Mouse (Mus musculus) spleen, adult 2 months (tissue): ENCODE results near the gene Vmn1r188. TPM values are rescaled to one million over a fixed set of nuclear protein-coding genes. Genes with fewer than 3 reads are reported as not detected.
A peak's percentile ranks its signal among the peaks of the same experiment; 100 is the strongest.
"Not testable (repeated sequence)": the region's sequence is repeated elsewhere in the genome, so short reads cannot be mapped to it uniquely, and the experiment has no call there.

Experiments used
- DNase-seq, 2 experiments: peaks; one replicate each; pipeline versions ENCODE4 v3.0.0 to v3.0.0-alpha.2; 2012 to 2021; ENCODE audit warnings: low spot score in 2 of 2, low read depth in 1 of 2
- H3K27ac ChIP-seq: fragments of 200-500 bp; 2 replicates; pipeline ENCODE4 v1.5.1; 2012; ENCODE audit warnings: low read length, inconsistent platforms; ENCODE audit not compliant: insufficient read depth
- H3K27me3 ChIP-seq: fragments of 200-500 bp; 2 replicates; pipeline ENCODE4 v1.6.1; 2012; ENCODE audit warnings: mild to moderate bottlenecking, moderate library complexity, low read length, inconsistent platforms; ENCODE audit not compliant: control insufficient read depth, insufficient read depth
- H3K36me3 ChIP-seq: fragments of 200-500 bp; 2 replicates; pipeline ENCODE4 v1.6.1; 2012; ENCODE audit warnings: mild to moderate bottlenecking, low read length, inconsistent platforms; ENCODE audit not compliant: control insufficient read depth, insufficient read depth
- H3K4me1 ChIP-seq: fragments of 200-500 bp; 2 replicates; pipeline ENCODE4 v1.6.1; 2011; ENCODE audit warnings: inconsistent platforms; ENCODE audit not compliant: control insufficient read depth, insufficient read depth, insufficient read length
- H3K4me3 ChIP-seq: fragments of 200-500 bp; 2 replicates; pipeline ENCODE4 v1.5.1; 2011; ENCODE audit warnings: mild to moderate bottlenecking, inconsistent platforms; ENCODE audit not compliant: insufficient read depth, insufficient read length; ENCODE audit errors: extremely low read depth
- CTCF ChIP-seq: fragments of 200-500 bp; IDR thresholded peaks from 2 replicates; pipeline ENCODE4 v1.5.1; 2011; ENCODE audit warnings: mild to moderate bottlenecking, inconsistent platforms; ENCODE audit not compliant: insufficient read depth, insufficient read length, insufficient replicate concordance; ENCODE audit errors: extremely low read depth
- POLR2A ChIP-seq: fragments of 200-500 bp; IDR thresholded peaks from 2 replicates; pipeline ENCODE4 v1.6.1; 2011; ENCODE audit warnings: low read depth, low read length, inconsistent platforms
- WGBS: fragments of 180-500 bp; shearing (Covaris S2); methylation state at CpG from one replicate; pipeline ENCODE4 v1.1.7; 2018; 5-methylcytosine and 5-hydroxymethylcytosine counted together
- polyA plus RNA-seq: library from polyadenylated mRNA; depleted of rRNA; stranded (reverse); fragments of >200 nt; gene quantifications from 2 replicates; pipeline ENCODE4 v1.2.3, GENCODE M21; 2012

Vmn1r188 gene
- polyA plus RNA-seq, 1 experiment: not detected

DNA sequence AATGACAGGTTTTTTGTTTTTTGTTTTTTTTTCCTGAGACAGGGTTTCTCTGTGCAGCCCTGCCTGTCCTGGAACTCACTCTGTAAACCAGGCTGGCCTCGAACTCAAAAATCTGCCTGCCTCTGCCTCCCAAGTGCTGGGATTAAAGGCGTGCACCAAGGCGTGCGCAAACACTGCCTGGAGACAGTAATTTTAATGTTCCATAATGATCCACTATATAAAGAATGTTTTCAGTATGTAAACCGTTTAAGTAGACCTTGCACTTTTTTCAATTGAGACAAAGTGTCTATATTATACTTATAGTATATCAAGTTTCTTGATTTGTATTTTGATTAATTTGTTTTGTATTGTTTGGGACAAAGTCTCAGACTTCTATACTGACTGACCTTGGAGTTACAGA, 44.9 kb upstream of the Vmn1r188 start:
- no peak overlapping the region for H3K4me3 ChIP-seq
- no peaks in the 10 kb centered on the region for H3K27me3 ChIP-seq
- no peaks in the 10 kb centered on the region for H3K36me3 ChIP-seq
- TF ChIP-seq CTCF (no peak), POLR2A (no peak)
- no peak for DNase-seq
- H3K4me1 ChIP-seq: peaks cover 3% of the 10 kb centered on the region; the same call in 1 of the 2 replicates
- no peak overlapping the region for H3K27ac ChIP-seq
- WGBS: 88% methylated on average over 5 of the region's 5 CpGs

DNA sequence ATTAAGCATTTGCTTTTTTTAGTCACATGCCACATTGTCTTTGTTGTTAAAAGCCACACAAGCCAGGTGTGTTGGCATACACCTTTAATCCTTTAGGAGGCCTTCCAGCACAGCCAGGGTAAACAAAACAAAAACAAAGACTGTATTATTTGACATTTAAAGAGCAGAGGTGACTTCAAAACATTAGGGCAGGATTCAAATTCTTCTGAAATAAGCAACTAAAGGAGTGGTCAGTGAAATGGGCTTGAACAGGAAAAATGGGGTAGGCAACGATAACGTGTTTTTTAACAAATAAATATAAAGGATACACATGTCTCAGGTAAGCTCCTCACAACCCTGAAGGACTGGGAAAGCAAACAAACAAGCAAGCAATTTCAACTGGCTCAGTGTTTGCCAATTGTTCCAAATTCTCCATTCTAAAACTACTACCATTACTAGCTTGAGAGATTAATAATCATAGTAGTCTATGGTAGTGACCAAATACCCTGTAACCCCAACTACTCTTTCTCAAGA, 44.2 kb upstream of the Vmn1r188 start:
- no peak for DNase-seq
- Histone ChIP-seq H3K27ac (peak overlapping the region; percentile 91), H3K27me3 (no peaks in the 10 kb centered on the region), H3K4me3 (no peak overlapping the region), H3K4me1 (peaks cover under 1% of the 10 kb centered on the region; the same call in 1 of the 2 replicates), H3K36me3 (no peaks in the 10 kb centered on the region)
- WGBS: 14% methylated on average over 2 of the region's 2 CpGs
- no peak for TF ChIP-seq POLR2A
- no peak for TF ChIP-seq CTCF

DNA sequence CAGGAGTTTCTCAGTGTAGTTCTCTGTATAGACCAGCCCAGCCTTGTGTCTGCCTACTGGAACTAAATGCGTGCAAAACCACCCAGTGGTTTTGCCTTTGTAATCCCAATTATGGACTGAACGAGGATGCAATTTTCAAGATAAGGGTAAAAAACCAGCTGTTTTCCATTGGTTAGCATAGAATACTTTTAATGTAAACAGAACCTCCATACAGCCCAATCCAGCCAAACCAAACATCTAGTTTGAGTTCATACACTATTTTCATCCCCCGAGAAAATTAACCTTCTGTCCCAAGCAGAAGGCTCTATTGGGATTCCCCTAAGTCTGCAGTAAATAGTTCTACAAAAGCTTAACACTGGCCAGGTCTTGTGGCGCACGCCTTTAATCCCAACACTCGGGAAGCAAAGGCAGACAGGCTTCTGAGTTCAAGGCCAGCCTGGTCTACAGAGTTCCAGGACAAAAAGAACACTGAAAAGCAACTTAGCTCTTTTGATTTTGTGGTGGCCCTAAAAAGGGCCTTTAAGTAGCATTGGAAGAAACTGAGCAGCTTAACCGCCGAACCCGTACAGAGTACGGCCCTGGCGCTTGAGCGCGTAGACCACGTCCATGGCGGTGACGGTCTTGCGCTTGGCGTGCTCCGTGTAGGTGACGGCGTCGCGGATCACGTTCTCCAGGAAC, 43.6 kb upstream of the Vmn1r188 start:
- WGBS: under 1% methylated on average over 24 of the region's 24 CpGs
- TF ChIP-seq POLR2A (no peak), CTCF (no peak)

DNA sequence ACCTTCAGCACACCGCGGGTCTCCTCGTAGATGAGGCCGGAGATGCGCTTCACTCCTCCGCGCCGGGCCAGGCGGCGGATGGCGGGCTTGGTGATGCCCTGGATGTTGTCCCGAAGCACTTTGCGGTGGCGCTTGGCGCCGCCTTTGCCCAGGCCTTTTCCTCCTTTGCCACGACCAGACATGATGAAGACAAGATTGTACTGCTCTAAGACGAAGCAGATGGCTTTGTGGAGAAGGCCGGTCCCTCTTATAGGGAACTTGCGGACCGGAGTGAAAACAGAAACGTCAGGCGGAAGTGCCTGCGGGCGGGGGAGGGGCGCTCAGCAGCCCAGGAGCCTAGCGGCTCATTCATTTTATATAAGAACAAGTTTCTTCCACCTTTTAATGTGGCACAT, 43.1 kb upstream of the Vmn1r188 start, which contains the start of gene Hist1h4i:
Gene Hist1h4i, minus strand, starts transcription at position 221 of the 395 bp plus-strand sequence.
- under 1% methylated on average over 27 of the region's 27 CpGs for WGBS
- H3K4me3 ChIP-seq: peak within 1 kb of the TSS; percentile 58
- TF ChIP-seq POLR2A: peak; percentile 97
- H3K27ac ChIP-seq: peak within 1 kb of the TSS; percentile 91
- not testable (repeated sequence) for H3K36me3 ChIP-seq, H3K4me1 ChIP-seq, H3K27me3 ChIP-seq
- DNase-seq: peak; percentile 91 to 95

More for the DNA sequence above, 43.6 kb upstream of the Vmn1r188 start:
- Histone ChIP-seq H3K4me1 (no peaks in the 10 kb centered on the region; the same call in 1 of the 2 replicates), H3K4me3 (peak overlapping the region; percentile 58), H3K27ac (peak overlapping the region; percentile 91), H3K36me3 (no peaks in the 10 kb centered on the region), H3K27me3 (no peaks in the 10 kb centered on the region)
- no peak for DNase-seq

DNA sequence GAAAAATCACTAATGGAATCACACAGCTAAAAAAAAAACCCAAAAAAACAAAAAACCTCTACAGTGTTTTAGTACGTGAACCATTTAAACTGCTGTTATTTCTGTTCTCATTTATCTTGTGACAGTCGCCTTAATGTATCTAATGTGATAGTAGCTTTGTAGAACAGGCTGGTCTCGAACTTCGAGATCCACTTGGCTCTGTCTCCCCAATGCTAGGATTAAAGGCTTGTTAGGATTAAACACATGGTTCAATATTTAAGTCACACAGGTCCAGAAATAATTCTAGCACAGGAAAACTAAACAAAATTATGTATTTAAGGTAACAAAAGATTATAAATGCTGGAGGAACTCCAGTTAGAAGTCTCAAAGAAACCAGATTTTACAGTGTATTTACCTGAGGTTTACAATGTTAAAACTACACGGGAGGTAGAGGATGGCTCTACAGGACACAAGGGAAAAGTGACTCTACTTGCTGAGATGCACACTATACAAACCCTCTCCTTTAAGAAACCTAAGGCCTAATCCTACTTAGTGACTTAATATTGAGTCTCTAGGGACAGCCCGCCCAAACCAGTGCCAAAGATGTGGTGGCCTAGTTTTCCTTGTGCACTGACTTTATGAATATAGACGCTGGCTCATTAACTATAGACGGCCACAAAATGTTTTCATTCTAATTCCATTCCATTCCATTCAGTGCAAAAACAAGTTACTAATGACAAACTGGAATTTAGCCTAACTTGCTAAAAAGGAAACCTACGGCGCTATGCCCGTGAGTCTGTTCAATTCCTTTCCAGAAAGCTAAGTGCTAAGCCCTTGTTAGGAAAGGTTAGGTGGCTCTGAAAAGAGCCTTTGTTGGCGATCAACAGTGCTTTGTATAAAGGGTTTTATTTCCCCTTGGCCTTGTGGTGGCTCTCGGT, 42.3 kb upstream of the Vmn1r188 start:
- H3K27ac ChIP-seq: peak overlapping the region; percentile 77
- H3K4me3 ChIP-seq: peak overlapping the region; percentile 16; the same call in 1 of the 2 replicates
- TF ChIP-seq POLR2A (no peak), CTCF (no peak)
- WGBS: 5% methylated on average over 13 of the region's 13 CpGs
- no peaks in the 10 kb centered on the region for H3K27me3 ChIP-seq
- H3K36me3 ChIP-seq: no peaks in the 10 kb centered on the region
- no peak for DNase-seq
- H3K4me1 ChIP-seq: no peaks in the 10 kb centered on the region

DNA sequence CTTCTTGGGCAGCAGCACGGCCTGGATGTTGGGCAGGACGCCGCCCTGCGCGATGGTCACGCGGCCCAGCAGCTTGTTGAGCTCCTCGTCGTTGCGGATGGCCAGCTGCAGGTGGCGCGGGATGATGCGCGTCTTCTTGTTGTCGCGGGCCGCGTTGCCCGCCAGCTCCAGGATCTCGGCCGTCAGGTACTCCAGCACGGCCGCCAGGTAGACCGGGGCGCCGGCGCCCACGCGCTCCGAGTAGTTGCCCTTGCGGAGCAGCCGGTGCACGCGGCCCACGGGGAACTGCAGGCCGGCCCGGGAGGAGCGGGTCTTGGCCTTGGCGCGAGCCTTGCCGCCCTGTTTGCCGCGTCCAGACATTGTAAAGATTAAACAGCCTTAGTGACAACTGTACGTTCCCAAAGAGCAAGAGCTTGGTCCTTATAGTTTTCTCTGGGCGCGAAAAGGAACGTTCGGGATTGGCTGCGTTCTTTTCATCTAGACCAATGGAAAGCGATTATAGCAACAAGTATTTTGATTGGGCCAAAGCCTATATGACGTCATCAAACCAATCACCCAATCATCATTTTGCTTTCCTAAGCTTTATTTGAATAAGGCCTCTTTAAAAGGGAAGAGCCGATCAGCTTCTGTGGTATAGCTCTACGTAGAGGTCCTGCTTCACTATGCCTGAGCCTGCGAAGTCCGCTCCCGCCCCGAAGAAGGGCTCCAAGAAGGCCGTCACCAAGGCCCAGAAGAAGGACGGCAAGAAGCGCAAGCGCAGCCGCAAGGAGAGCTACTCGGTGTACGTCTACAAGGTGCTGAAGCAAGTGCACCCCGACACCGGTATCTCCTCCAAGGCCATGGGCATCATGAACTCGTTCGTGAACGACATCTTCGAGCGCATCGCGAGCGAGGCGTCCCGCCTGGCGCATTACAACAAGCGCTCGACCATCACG, 41.4 kb upstream of the Vmn1r188 start, which contains the start of the genes Hist1h2ag and Hist1h2bj:
Gene Hist1h2ag, minus strand, starts transcription at position 377 of the 935 bp plus-strand sequence.
Gene Hist1h2bj, plus strand, starts transcription at position 647 of the 935 bp plus-strand sequence.
- under 1% methylated on average over 51 of the region's 80 CpGs for WGBS
- TF ChIP-seq POLR2A: peak; percentile 83

More for the DNA sequence above, 41.4 kb upstream of the Vmn1r188 start, which contains the start of the genes Hist1h2ag and Hist1h2bj:
- H3K4me1 ChIP-seq, H3K36me3 ChIP-seq, H3K27me3 ChIP-seq: not testable (repeated sequence)
- peak; percentile 78 to 97 for DNase-seq
- peak within 1 kb of the TSS; percentile 51 for H3K4me3 ChIP-seq
- H3K27ac ChIP-seq: peak within 1 kb of the TSS; percentile 89
